Mouse (Mus musculus): ENCODE data around the gene Psmd11. TPM values are rescaled to one million over a fixed set of nuclear protein-coding genes. Genes with fewer than 3 reads are reported as not detected.
A peak's percentile ranks its signal among the peaks of the same experiment; 100 is the strongest.

The Psmd11 gene
- polyA plus RNA-seq, 1 experiment: 54.6 TPM

- Histone ChIP-seq H3K27me3 (replicated peaks) (peaks cover 28% of the 10 kb centered on the region), H3K9me3 (no peaks in the 10 kb centered on the region), H3K4me1 (peaks cover 47% of the 10 kb centered on the region), H3K4me3 (replicated peaks) (no peak overlapping the region), H3K36me3 (replicated peaks; ENCODE audit: low read length) (no peaks in the 10 kb centered on the region)
- no peak for TF ChIP-seq FLI1 (IDR thresholded peaks at IDR 0.05; ENCODE audit: low read length)
- TF ChIP-seq GATA1 (IDR thresholded peaks at IDR 0.05; ENCODE audit: borderline replicate concordance, low read length): no peak
These were observed 85.4 kb downstream of the Psmd11 start for GRCm38 (mm10) chr11:80513796-80514195.

- Histone ChIP-seq H3K4me1 (peaks cover 50% of the 10 kb centered on the region), H3K27me3 (replicated peaks) (peaks cover 25% of the 10 kb centered on the region), H3K9me3 (no peaks in the 10 kb centered on the region), H3K4me3 (replicated peaks) (peak overlapping the region; percentile 14), H3K36me3 (replicated peaks; ENCODE audit: low read length) (no peaks in the 10 kb centered on the region)
- TF ChIP-seq FLI1 (IDR thresholded peaks at IDR 0.05; ENCODE audit: low read length) (no peak), GATA1 (IDR thresholded peaks at IDR 0.05; ENCODE audit: borderline replicate concordance, low read length) (no peak)
These were observed 86.9 kb downstream of the Psmd11 start for GRCm38 (mm10) chr11:80515346-80515745.

- H3K36me3 ChIP-seq (replicated peaks; ENCODE audit: low read length): no peaks in the 10 kb centered on the region
- peaks cover 48% of the 10 kb centered on the region for H3K4me1 ChIP-seq
- H3K27me3 ChIP-seq (replicated peaks): peaks cover 23% of the 10 kb centered on the region
- no peak overlapping the region for H3K4me3 ChIP-seq (replicated peaks)
- TF ChIP-seq GATA1 (IDR thresholded peaks at IDR 0.05; ENCODE audit: borderline replicate concordance, low read length) (no peak), FLI1 (IDR thresholded peaks at IDR 0.05; ENCODE audit: low read length) (no peak)
- no peaks in the 10 kb centered on the region for H3K9me3 ChIP-seq
These were observed 87.5 kb downstream of the Psmd11 start for GRCm38 (mm10) chr11:80515895-80516294.

- H3K4me3 ChIP-seq (replicated peaks): no peak overlapping the region
- TF ChIP-seq FLI1 (IDR thresholded peaks at IDR 0.05; ENCODE audit: low read length): no peak
- no peak for TF ChIP-seq GATA1 (IDR thresholded peaks at IDR 0.05; ENCODE audit: borderline replicate concordance, low read length)
- peaks cover 19% of the 10 kb centered on the region for H3K27me3 ChIP-seq (replicated peaks)
- no peaks in the 10 kb centered on the region for H3K9me3 ChIP-seq
- H3K36me3 ChIP-seq (replicated peaks; ENCODE audit: low read length): no peaks in the 10 kb centered on the region
- peaks cover 61% of the 10 kb centered on the region for H3K4me1 ChIP-seq
These were observed 90.3 kb downstream of the Psmd11 start for GRCm38 (mm10) chr11:80518421-80519367.

GRCm38 (mm10) chr11:80521148-80521547 lies 92.7 kb downstream of the Psmd11 start:
- no peak for TF ChIP-seq GATA1 (IDR thresholded peaks at IDR 0.05; ENCODE audit: borderline replicate concordance, low read length)
- no peak for TF ChIP-seq FLI1 (IDR thresholded peaks at IDR 0.05; ENCODE audit: low read length)
- Histone ChIP-seq H3K36me3 (replicated peaks; ENCODE audit: low read length) (no peaks in the 10 kb centered on the region), H3K4me3 (replicated peaks) (peak overlapping the region; percentile 71), H3K9me3 (no peaks in the 10 kb centered on the region), H3K4me1 (peaks cover 70% of the 10 kb centered on the region), H3K27me3 (replicated peaks) (peaks cover 15% of the 10 kb centered on the region)

Other genes starting within 250 kb of the Psmd11 start
- 2.6 and 3.6 TPM in 2 replicates for gene Rnf135, start 244.8 kb upstream of the Psmd11 start, polyA plus RNA-seq (2012; ENCODE audit: insufficient read depth, low replicate concordance)
- gene Rhot1, start 219.6 kb upstream of the Psmd11 start, polyA plus RNA-seq (2012; ENCODE audit: insufficient read depth, low replicate concordance): 2.6 and 3.2 TPM in 2 replicates
- 3.2 and 5.6 TPM in 2 replicates for gene Rhbdl3, start 127.7 kb upstream of the Psmd11 start, polyA plus RNA-seq (2012; ENCODE audit: insufficient read depth, low replicate concordance)
- gene 5730455P16Rik, start 50.6 kb upstream of the Psmd11 start, polyA plus RNA-seq (2012; ENCODE audit: insufficient read depth, low replicate concordance): 0.60 and 1.8 TPM in 2 replicates
- gene Zfp207, start 45.3 kb upstream of the Psmd11 start, polyA plus RNA-seq (2012; ENCODE audit: insufficient read depth, low replicate concordance): 11.3 and 21.4 TPM in 2 replicates
- 0.84 and 2.5 TPM in 2 replicates for gene Cdk5r1, start 48.4 kb downstream of the Psmd11 start, polyA plus RNA-seq (2012; ENCODE audit: insufficient read depth, low replicate concordance)

All from megakaryocyte, embryonic 14.5 days (primary cell).